26 mouse cellular contexts compared by ENCODE assay signal in genomic region chr4:107449519-107449918, GRCm38 (mm10).
"Had no signal": no experiment of that assay in that cellular context is flagged by ENCODE, and none has a peak within 500 bp of the region (broad histone marks: within the 10 kb centered on the region; RNA-seq: fewer than 3 reads in every experiment).

No protein-coding gene starts in this region.

- H3K4me1 ChIP-seq: embryonic facial prominence, embryonic 12.5 days; forebrain, embryonic 12.5 days; forebrain, embryonic 13.5 days; forebrain, embryonic 15.5 days had no signal

- H3K4me2 ChIP-seq: embryonic facial prominence, embryonic 12.5 days; embryonic facial prominence, embryonic 13.5 days; embryonic facial prominence, embryonic 15.5 days; forebrain, embryonic 12.5 days; forebrain, embryonic 13.5 days; forebrain, embryonic 15.5 days had no signal

- H3K9ac ChIP-seq: embryonic facial prominence, embryonic 12.5 days; embryonic facial prominence, embryonic 13.5 days; embryonic facial prominence, embryonic 15.5 days; forebrain, embryonic 12.5 days; forebrain, embryonic 13.5 days; forebrain, embryonic 15.5 days; forebrain, postnatal 0 days had no signal

- DNase-seq: cerebellum, adult 2 months; cerebellum, adult 8-10 months; cerebellum, adult 9-10 months; cerebellum, adult 9-11 months; cerebellum, postnatal 25 days; cerebellum, postnatal 36 days; embryo, embryonic 11 days; forebrain, postnatal 0 days; gastrocnemius, adult 2 months; gastrocnemius, postnatal 10 days; gastrocnemius, postnatal 14 days; gastrocnemius, postnatal 25 days; gastrocnemius, postnatal 36 days; heart, adult 11 months; heart, adult 18-20 months had no signal

- H3K4me3 ChIP-seq: embryonic facial prominence, embryonic 10.5 days; embryonic facial prominence, embryonic 12.5 days; embryonic facial prominence, embryonic 13.5 days; embryonic facial prominence, embryonic 15.5 days; erythroblast, embryonic 14.5 days; forebrain, embryonic 10.5 days; forebrain, embryonic 12.5 days; forebrain, embryonic 13.5 days; forebrain, embryonic 15.5 days; gastrocnemius, adult 2 months had no signal

- H3K9me3 ChIP-seq: embryonic facial prominence, embryonic 12.5 days; embryonic facial prominence, embryonic 13.5 days; embryonic facial prominence, embryonic 15.5 days; forebrain, embryonic 12.5 days; forebrain, embryonic 15.5 days had no signal

- H3K27ac ChIP-seq: embryonic facial prominence, embryonic 10.5 days; embryonic facial prominence, embryonic 12.5 days; embryonic facial prominence, embryonic 13.5 days; embryonic facial prominence, embryonic 15.5 days; forebrain, embryonic 10.5 days; forebrain, embryonic 12.5 days; forebrain, embryonic 13.5 days; forebrain, embryonic 15.5 days; gastrocnemius, adult 2 months had no signal

- H3K27me3 ChIP-seq: forebrain, embryonic 13.5 days had no signal

- ATAC-seq: forebrain, embryonic 13.5 days; forebrain, embryonic 14.5 days; forebrain, embryonic 15.5 days; forebrain, embryonic 16.5 days; forebrain, postnatal 0 days had no signal

- H3K36me3 ChIP-seq: embryonic facial prominence, embryonic 10.5 days; embryonic facial prominence, embryonic 12.5 days; embryonic facial prominence, embryonic 13.5 days; embryonic facial prominence, embryonic 15.5 days; forebrain, embryonic 10.5 days; forebrain, embryonic 12.5 days; forebrain, embryonic 15.5 days had no signal
